Mouse (Mus musculus): ENCODE data around the gene Tceal1. TPM values are rescaled to one million over a fixed set of nuclear protein-coding genes. Genes with fewer than 3 reads are reported as not detected.
"Not testable (repeated sequence)": the region's sequence is repeated elsewhere in the genome, so short reads cannot be mapped to it uniquely, and the experiment has no call there.

Tceal1 gene
- 8.9 and 9.3 TPM in 2 replicates for polyA plus RNA-seq (2014; fragmentation: Nextera tagmentation; extraction: Ambion mirVana)

DNA sequence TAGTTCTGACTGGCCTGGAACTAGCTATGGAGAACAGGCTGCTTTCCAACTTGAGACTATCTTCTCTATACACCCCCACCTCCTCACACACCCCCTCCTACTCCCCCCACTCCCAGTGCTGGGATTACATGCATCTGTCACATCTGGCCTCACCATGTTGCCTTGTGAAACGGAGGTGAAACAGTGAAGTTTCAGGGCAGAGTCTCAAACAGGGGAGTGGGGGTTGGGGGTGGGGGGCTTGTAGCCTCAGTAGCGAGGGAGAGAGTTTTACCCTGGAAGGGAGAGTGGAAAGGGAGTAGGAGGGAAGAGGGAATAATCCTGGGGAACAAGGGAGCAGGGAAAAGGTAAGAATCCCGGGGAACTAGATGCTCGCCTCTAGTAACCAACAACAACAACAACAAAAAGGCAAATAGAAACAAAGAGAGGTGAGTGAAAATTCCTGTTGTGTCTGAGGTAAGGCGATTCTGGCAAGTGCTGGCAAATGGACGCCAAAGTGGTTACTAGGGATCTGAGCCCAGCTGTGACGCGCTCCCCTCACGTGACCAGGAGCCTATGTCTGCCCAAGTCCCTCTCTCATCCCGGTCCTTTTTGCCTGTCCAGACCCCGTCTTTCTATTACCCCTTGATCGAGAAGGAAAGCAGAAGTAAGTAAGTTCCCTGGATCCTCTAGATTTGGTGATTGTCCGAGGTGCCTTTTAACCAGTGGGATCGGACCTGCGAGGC is at the start of gene Tceal1:
Gene Tceal1 (plus strand): TSS at position 537 of the 722 bp plus-strand sequence.
- peak; percentile 73 for DNase-seq (ENCODE audit: low spot score)
- Histone ChIP-seq H3K4me3 (ENCODE audit: low read depth, low read length) (peak within 1 kb of the TSS; percentile 49), H3K36me3 (ENCODE audit: control insufficient read depth, insufficient read depth, low read length) (no peaks in the 10 kb centered on the region), H3K9me3 (ENCODE audit: control insufficient read depth, low read length) (no peaks in the 10 kb centered on the region), H3K4me2 (ENCODE audit: low read depth) (peak within 1 kb of the TSS; percentile 50), H3K9ac (ENCODE audit: low read length) (peak within 1 kb of the TSS; percentile 63), H3K4me1 (ENCODE audit: control insufficient read depth, insufficient read depth, low read length) (no peaks in the 10 kb centered on the region), H3K27me3 (ENCODE audit: control insufficient read depth, insufficient read depth, low read length) (no peaks in the 10 kb centered on the region), H3K27ac (ENCODE audit: low read depth, low read length) (peak within 1 kb of the TSS; percentile 24; the same call in 1 of the 2 replicates)
- WGBS, result 22% methylated on average over 15 of the region's 15 CpGs
- ATAC-seq (ENCODE audit: insufficient read depth, low FRiP score, low TSS enrichment), result peak; percentile 95

DNA sequence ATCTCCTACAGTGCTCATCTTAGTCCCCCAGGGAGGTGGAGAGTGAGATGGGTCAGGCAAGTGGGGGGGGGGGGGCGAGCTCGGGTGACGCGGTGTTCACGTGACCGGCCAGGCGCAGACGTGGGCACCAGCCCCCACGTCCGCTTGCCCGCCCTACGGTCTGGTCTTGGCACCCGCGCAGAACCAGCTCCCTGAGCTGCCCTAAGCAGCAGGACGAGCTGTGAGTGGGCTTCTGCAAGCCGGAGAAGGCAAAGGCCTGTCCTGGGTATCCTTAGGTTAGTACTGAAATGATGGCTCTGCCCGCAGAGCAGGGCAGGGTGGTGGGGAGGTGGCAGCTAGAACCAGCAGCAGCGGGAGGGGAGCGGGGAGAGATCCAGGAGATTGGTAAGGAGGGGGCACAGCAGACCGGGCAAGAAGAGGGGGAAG is 41.5 kb upstream of the Tceal1 start:
- H3K27me3 ChIP-seq (ENCODE audit: control insufficient read depth, insufficient read depth, low read length), result no peaks in the 10 kb centered on the region
- peak overlapping the region; percentile 42 for H3K4me3 ChIP-seq (ENCODE audit: low read depth, low read length)
- H3K27ac ChIP-seq (ENCODE audit: low read depth, low read length), result no peak overlapping the region
- no peaks in the 10 kb centered on the region for H3K36me3 ChIP-seq (ENCODE audit: control insufficient read depth, insufficient read depth, low read length)
- peak; percentile 74 for ATAC-seq (ENCODE audit: insufficient read depth, low FRiP score, low TSS enrichment)
- H3K4me2 ChIP-seq (ENCODE audit: low read depth), result peak overlapping the region; percentile 75
- H3K4me1 ChIP-seq (ENCODE audit: control insufficient read depth, insufficient read depth, low read length), result no peaks in the 10 kb centered on the region
- WGBS, result 21% methylated on average over 18 of the region's 20 CpGs
- peak overlapping the region; percentile 54 for H3K9ac ChIP-seq (ENCODE audit: low read length)
- H3K9me3 ChIP-seq (ENCODE audit: control insufficient read depth, low read length), result no peaks in the 10 kb centered on the region
- peak; percentile 19 for DNase-seq (ENCODE audit: low spot score)

DNA sequence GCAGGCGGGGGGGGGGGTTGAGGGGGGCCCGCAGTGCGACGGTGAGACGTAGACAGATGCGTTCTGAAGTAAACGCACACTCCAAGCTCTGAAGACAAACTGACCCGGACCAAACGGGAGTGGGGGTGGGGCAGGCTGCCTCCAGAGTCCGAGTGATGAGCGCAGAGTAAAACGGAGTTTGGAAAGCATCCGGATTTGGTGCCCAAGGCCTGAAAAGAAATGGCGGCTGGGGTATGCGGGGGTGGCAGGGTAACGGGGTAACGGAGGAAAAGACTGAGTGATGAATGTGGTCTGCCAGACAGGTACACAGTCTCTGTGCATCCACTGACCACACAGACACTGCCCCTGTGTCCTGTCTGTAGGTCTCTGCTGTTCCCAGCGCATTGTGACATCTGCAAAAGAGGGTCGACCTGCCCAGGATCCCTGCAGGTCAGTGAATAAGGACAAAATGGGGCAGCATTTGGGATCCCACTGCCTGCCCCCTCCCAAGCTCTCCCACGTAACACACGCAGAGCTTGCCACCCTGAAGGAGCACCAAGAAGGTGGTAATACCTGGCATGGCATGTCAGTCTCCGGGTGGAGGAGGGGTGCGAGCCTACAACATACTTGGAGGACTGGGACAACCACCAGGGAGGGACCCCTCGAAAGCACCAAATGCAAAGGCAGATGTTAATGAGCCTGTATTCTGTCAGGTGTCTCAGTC is 40.9 kb upstream of the Tceal1 start:
- H3K9ac ChIP-seq (ENCODE audit: low read length), result peak overlapping the region; percentile 54
- H3K36me3 ChIP-seq (ENCODE audit: control insufficient read depth, insufficient read depth, low read length); H3K4me1 ChIP-seq (ENCODE audit: control insufficient read depth, insufficient read depth, low read length); H3K9me3 ChIP-seq (ENCODE audit: control insufficient read depth, low read length); H3K27me3 ChIP-seq (ENCODE audit: control insufficient read depth, insufficient read depth, low read length); H3K27ac ChIP-seq (ENCODE audit: low read depth, low read length): not testable (repeated sequence)
- peak; percentile 65 for ATAC-seq (ENCODE audit: insufficient read depth, low FRiP score, low TSS enrichment)
- peak overlapping the region; percentile 42 for H3K4me3 ChIP-seq (ENCODE audit: low read depth, low read length)
- DNase-seq (ENCODE audit: low spot score), result peak; percentile 32
- WGBS, result 31% methylated on average over 23 of the region's 24 CpGs
- H3K4me2 ChIP-seq (ENCODE audit: low read depth), result peak overlapping the region; percentile 75

DNA sequence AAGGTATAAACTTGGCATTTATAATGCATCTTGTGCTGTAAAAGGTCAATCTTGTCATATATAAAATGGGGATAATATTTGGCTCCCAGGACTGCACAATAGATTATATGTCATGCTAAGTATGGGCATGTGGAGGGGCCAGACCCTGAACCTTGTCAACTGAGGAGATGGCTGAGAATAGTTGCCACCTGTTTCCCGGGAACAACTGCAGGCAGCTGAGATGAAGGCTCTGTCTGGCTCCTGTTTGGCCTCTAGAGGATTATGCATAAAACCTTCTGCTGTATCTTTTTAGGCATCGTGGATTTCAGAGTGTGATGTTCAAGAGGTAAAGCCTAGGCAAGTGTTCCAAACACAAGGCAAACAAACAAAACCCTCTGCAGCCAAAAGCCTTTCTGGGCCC is 39.0 kb upstream of the Tceal1 start:
- no peak for ATAC-seq (ENCODE audit: insufficient read depth, low FRiP score, low TSS enrichment)
- no peaks in the 10 kb centered on the region for H3K36me3 ChIP-seq (ENCODE audit: control insufficient read depth, insufficient read depth, low read length)
- WGBS, result 79% methylated on average over 2 of the region's 2 CpGs
- no peaks in the 10 kb centered on the region for H3K9me3 ChIP-seq (ENCODE audit: control insufficient read depth, low read length)
- no peak overlapping the region for H3K4me3 ChIP-seq (ENCODE audit: low read depth, low read length)
- no peak overlapping the region for H3K4me2 ChIP-seq (ENCODE audit: low read depth)
- no peak overlapping the region for H3K27ac ChIP-seq (ENCODE audit: low read depth, low read length)
- no peaks in the 10 kb centered on the region for H3K27me3 ChIP-seq (ENCODE audit: control insufficient read depth, insufficient read depth, low read length)
- no peaks in the 10 kb centered on the region for H3K4me1 ChIP-seq (ENCODE audit: control insufficient read depth, insufficient read depth, low read length)
- H3K9ac ChIP-seq (ENCODE audit: low read length), result no peak overlapping the region
- DNase-seq (ENCODE audit: low spot score), result no peak

DNA sequence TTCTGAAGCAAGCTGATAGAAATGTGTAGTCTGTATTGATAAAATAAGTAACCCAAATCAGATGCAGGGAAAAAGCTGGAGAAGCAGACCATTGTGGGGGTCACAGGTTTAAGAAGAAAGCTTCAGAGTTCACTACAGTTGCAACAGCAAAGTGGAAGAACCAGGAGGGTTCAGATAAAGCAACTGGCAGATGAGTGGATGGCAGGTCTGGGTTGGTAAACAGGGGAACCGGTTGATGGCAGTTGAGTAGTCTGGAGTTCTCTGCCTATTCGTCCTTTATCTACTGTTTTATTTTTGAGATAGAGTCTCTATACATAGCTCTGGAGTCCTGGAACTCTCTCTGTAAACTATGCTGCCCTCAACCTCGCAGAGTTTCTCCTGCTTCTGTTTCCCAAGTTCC is 26.8 kb upstream of the Tceal1 start:
- H3K4me1 ChIP-seq (ENCODE audit: control insufficient read depth, insufficient read depth, low read length), result no peaks in the 10 kb centered on the region
- no peaks in the 10 kb centered on the region for H3K9me3 ChIP-seq (ENCODE audit: control insufficient read depth, low read length)
- H3K9ac ChIP-seq (ENCODE audit: low read length), result no peak overlapping the region
- ATAC-seq (ENCODE audit: insufficient read depth, low FRiP score, low TSS enrichment) (no peak), DNase-seq (ENCODE audit: low spot score) (no peak)
- H3K4me3 ChIP-seq (ENCODE audit: low read depth, low read length), result no peak overlapping the region
- no peak overlapping the region for H3K4me2 ChIP-seq (ENCODE audit: low read depth)
- H3K27ac ChIP-seq (ENCODE audit: low read depth, low read length), result no peak overlapping the region
- no peaks in the 10 kb centered on the region for H3K36me3 ChIP-seq (ENCODE audit: control insufficient read depth, insufficient read depth, low read length)
- 73% methylated on average over 3 of the region's 3 CpGs for WGBS
- H3K27me3 ChIP-seq (ENCODE audit: control insufficient read depth, insufficient read depth, low read length), result no peaks in the 10 kb centered on the region

DNA sequence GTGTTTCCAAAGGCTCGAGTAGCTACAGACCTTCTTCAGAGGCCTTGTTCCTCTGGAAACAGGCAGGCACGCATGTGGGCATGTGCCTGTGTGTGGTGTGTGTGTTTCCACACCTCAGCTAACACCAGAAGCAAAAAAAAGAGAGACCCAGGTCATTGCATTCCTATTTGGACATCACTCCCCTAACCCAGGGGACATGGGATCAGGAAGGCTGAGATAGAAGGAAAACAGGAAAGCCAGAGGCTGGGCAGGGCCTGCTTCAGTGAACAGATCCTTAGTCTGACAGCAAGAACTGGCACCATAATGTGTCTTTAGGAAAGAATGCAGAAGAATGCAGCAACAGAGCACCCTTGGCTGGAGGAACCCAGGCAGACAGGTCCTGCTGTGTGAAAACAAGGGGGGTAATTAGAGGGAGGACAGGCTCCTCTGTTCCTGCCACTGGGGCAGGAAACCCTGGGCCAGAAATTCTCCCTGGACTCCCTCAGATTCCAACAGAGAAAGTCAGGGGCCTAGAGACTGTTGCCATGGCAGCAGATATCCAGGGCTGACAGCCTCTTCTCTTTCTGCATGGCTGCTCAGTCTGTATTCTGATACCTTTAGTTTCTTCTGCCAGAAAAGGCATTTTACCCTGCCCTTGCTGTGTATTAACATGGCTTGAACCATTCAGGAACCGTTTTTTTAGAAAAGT is 16.0 kb upstream of the Tceal1 start:
- not testable (repeated sequence) for H3K27me3 ChIP-seq (ENCODE audit: control insufficient read depth, insufficient read depth, low read length); H3K9ac ChIP-seq (ENCODE audit: low read length); H3K9me3 ChIP-seq (ENCODE audit: control insufficient read depth, low read length); H3K4me2 ChIP-seq (ENCODE audit: low read depth); H3K4me3 ChIP-seq (ENCODE audit: low read depth, low read length); H3K4me1 ChIP-seq (ENCODE audit: control insufficient read depth, insufficient read depth, low read length); H3K36me3 ChIP-seq (ENCODE audit: control insufficient read depth, insufficient read depth, low read length); H3K27ac ChIP-seq (ENCODE audit: low read depth, low read length); DNase-seq (ENCODE audit: low spot score)
- ATAC-seq (ENCODE audit: insufficient read depth, low FRiP score, low TSS enrichment), result peak; percentile 86
- 52% methylated on average over 3 of the region's 3 CpGs for WGBS

DNA sequence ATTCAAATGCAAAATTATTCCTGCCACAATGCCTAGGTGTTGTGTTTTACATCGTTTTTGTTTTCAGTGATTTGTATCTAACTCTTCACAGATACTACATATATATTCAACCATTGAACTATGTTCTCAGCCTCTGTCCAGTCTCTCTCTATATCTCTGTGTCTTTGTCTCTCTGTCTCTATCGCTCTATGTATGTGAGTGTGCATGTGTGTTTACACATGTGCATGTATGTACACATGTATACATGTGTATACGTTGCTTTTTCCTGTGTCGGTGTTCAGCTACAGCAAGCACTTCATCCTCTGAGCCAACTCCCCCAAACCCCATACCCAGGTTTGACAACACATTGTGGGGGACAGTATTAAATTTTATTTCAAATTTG is 15.5 kb upstream of the Tceal1 start:
- H3K9ac ChIP-seq (ENCODE audit: low read length), result no peak overlapping the region
- no peak overlapping the region for H3K27ac ChIP-seq (ENCODE audit: low read depth, low read length)
- no peak overlapping the region for H3K4me2 ChIP-seq (ENCODE audit: low read depth)
- no peaks in the 10 kb centered on the region for H3K27me3 ChIP-seq (ENCODE audit: control insufficient read depth, insufficient read depth, low read length)
- WGBS, result 82% methylated on average over 4 of the region's 4 CpGs
- ATAC-seq (ENCODE audit: insufficient read depth, low FRiP score, low TSS enrichment) (no peak), DNase-seq (ENCODE audit: low spot score) (no peak)
- H3K4me1 ChIP-seq (ENCODE audit: control insufficient read depth, insufficient read depth, low read length), result no peaks in the 10 kb centered on the region
- no peaks in the 10 kb centered on the region for H3K9me3 ChIP-seq (ENCODE audit: control insufficient read depth, low read length)
- no peaks in the 10 kb centered on the region for H3K36me3 ChIP-seq (ENCODE audit: control insufficient read depth, insufficient read depth, low read length)
- H3K4me3 ChIP-seq (ENCODE audit: low read depth, low read length), result no peak overlapping the region

DNA sequence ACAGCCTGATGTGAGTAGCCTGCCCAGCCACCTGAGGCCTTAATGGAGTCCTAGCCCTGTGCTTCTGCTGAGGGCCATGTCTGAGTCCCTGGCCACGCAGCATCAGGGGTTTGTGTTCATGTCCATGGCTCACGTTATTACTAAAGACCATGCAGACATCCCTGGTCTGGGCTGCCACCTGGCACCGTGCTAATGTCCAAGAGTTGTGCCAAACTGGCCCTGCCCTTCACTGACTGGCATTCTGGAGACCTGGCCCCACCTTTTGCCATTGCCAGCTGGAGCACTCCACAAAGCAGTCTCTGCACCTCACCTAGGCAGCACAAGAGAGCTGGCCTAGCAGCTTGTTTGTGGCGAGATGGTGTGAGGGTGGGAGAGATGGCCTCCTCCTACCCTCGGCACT is 14.6 kb upstream of the Tceal1 start:
- Histone ChIP-seq H3K9ac (ENCODE audit: low read length) (no peak overlapping the region), H3K36me3 (ENCODE audit: control insufficient read depth, insufficient read depth, low read length) (no peaks in the 10 kb centered on the region), H3K27ac (ENCODE audit: low read depth, low read length) (no peak overlapping the region), H3K27me3 (ENCODE audit: control insufficient read depth, insufficient read depth, low read length) (no peaks in the 10 kb centered on the region), H3K4me3 (ENCODE audit: low read depth, low read length) (no peak overlapping the region), H3K4me1 (ENCODE audit: control insufficient read depth, insufficient read depth, low read length) (no peaks in the 10 kb centered on the region), H3K4me2 (ENCODE audit: low read depth) (no peak overlapping the region), H3K9me3 (ENCODE audit: control insufficient read depth, low read length) (no peaks in the 10 kb centered on the region)
- no peak for DNase-seq (ENCODE audit: low spot score)
- 83% methylated on average over 5 of the region's 5 CpGs for WGBS
- ATAC-seq (ENCODE audit: insufficient read depth, low FRiP score, low TSS enrichment), result no peak
